Mouse (Mus musculus) stomach, postnatal 0 days (tissue): Measurements from ENCODE around the gene Kcnma1.

ENCODE experiments used
- CTCF ChIP-seq: IDR thresholded peaks from 2 replicates; pipeline ENCODE4 v1.5.1; 2016; ENCODE audit warnings: antibody characterized with exemption, low read depth, mild to moderate bottlenecking, moderate library complexity
- EP300 ChIP-seq: optimal IDR thresholded peaks from 2 replicates; pipeline ENCODE3; 2016; ENCODE audit warnings: antibody characterized with exemption

DNA sequence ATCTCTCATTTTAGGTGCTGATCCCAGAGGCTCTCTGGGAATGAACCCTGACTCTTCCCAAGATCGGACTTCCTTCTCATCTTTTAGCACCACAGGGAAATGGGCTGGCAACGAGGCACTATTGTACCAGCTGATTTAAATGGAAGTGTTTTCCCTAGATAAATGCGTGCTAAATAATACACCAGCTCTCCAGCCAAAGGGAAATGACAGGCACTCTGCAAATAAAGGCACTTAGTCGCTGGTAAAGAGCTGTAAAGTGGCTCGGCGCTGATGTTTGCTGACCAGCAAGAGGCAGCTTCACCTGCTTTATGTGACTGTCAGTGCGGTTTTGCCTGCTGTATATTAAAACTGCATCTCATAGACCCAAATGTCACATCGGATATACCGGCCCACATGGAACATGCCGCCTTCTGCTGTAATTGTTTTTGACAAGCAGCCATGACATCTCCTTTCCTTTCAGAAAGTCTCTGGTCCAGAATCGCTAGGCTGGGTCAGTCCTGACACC, 653.7 kb downstream of the Kcnma1 start:
- TF ChIP-seq CTCF (no peak), EP300 (no peak)
